Mouse (Mus musculus) limb, embryonic 11.5 days (tissue): ENCODE measurements around the gene Dlgap1. TPM values are rescaled to one million over a fixed set of nuclear protein-coding genes. Genes with fewer than 3 reads are reported as not detected.

ENCODE experiments used
- microRNA counts: library from miRNA; unstranded; fragments of <30 nt; microRNA quantifications from one replicate; lab custom pipeline; 2016
- microRNA-seq: library from miRNA; unstranded; fragments of <30 nt; microRNA quantifications from one replicate; pipeline ENCODE4, GENCODE M21; 2016
- polyA plus RNA-seq: library from polyadenylated mRNA; unstranded; fragments of >200 nt; fragmentation: Nextera tagmentation; extraction: Ambion mirVana; gene quantifications from 2 replicates; pipeline ENCODE4 v1.2.1, GENCODE M21; 2014

The Dlgap1 gene
- polyA plus RNA-seq, 1 experiment from 2014 or later, result 0.65 TPM

MicroRNA genes within 50 kb of the gene (microRNA counts, 519-probe panel; counts per million panel counts)
- microRNA mmu-miR-1195 (lab: Ali Mortazavi, UCI), result not detected

Small RNAs within 50 kb of the gene (microRNA-seq; reads per million reads assigned to microRNA genes)
- gene Mir1195, result not detected
